Mouse (Mus musculus) gastrocnemius, postnatal 25 days (tissue): Measurements from ENCODE around the gene Men1. TPM values are rescaled to one million over a fixed set of nuclear protein-coding genes. Genes with fewer than 3 reads are reported as not detected.

Source experiments
- DNase-seq: peaks from one replicate; pipeline ENCODE4 v3.0.0; 2022
- total RNA-seq, 2 experiments: library from RNA; stranded (reverse); gene quantifications; 1 replicate in 1 of 2; 2 replicates in 1 of 2; pipeline ENCODE4 v1.2.3; 2021

Men1 gene
- total RNA-seq, 2 experiments from 2014 or later: 5.0 to 7.0 TPM

- no peak for DNase-seq
These were observed 3.9 kb downstream of the Men1 start for GRCm38 (mm10) chr19:6338716-6339115.

GRCm38 (mm10) chr19:6339191-6339590 is 4.4 kb downstream of the Men1 start:
- no peak for DNase-seq

GRCm38 (mm10) chr19:6339890-6340504 is 5.2 kb downstream of the Men1 start:
- no peak for DNase-seq

- peak; percentile 91 for DNase-seq
These were observed 6.0 kb downstream of the Men1 start, which contains the start of gene Map4k2 for GRCm38 (mm10) chr19:6340524-6341452. Gene Map4k2 (plus strand): TSS chr19:6341135.

- DNase-seq: no peak
These were observed 6.8 kb downstream of the Men1 start for GRCm38 (mm10) chr19:6341453-6342077.

- no peak for DNase-seq
These were observed 7.6 kb downstream of the Men1 start for GRCm38 (mm10) chr19:6342276-6342933.

- no peak for DNase-seq
These were observed 8.5 kb downstream of the Men1 start for GRCm38 (mm10) chr19:6343066-6343925.

GRCm38 (mm10) chr19:6343996-6344395 is 9.2 kb downstream of the Men1 start:
- no peak for DNase-seq

GRCm38 (mm10) chr19:6346023-6346422 is 11.2 kb downstream of the Men1 start:
- no peak for DNase-seq

GRCm38 (mm10) chr19:6346661-6347060 is 11.9 kb downstream of the Men1 start:
- no peak for DNase-seq

GRCm38 (mm10) chr19:6347615-6348014 is 12.8 kb downstream of the Men1 start:
- no peak for DNase-seq

- no peak for DNase-seq
These were observed 13.9 kb downstream of the Men1 start for GRCm38 (mm10) chr19:6348717-6349116.

GRCm38 (mm10) chr19:6349215-6349983 is 14.6 kb downstream of the Men1 start:
- no peak for DNase-seq

- DNase-seq: no peak
These were observed 16.8 kb downstream of the Men1 start for GRCm38 (mm10) chr19:6351431-6352106.

- DNase-seq: no peak
These were observed 17.3 kb downstream of the Men1 start for GRCm38 (mm10) chr19:6352107-6352505.

GRCm38 (mm10) chr19:6354030-6354429 is 19.3 kb downstream of the Men1 start:
- DNase-seq: no peak

- DNase-seq: no peak
These were observed 26.5 kb downstream of the Men1 start for GRCm38 (mm10) chr19:6361291-6361690.

- no peak for DNase-seq
These were observed 28.3 kb downstream of the Men1 start for GRCm38 (mm10) chr19:6363091-6363410.

GRCm38 (mm10) chr19:6363411-6364240 is 28.8 kb downstream of the Men1 start, which contains the start of gene Sf1:
Gene Sf1 (plus strand): TSS chr19:6363690.
- DNase-seq: peak; percentile 100
